Mouse (Mus musculus): ENCODE results near the gene Ppl.

The Ppl gene

DNA sequence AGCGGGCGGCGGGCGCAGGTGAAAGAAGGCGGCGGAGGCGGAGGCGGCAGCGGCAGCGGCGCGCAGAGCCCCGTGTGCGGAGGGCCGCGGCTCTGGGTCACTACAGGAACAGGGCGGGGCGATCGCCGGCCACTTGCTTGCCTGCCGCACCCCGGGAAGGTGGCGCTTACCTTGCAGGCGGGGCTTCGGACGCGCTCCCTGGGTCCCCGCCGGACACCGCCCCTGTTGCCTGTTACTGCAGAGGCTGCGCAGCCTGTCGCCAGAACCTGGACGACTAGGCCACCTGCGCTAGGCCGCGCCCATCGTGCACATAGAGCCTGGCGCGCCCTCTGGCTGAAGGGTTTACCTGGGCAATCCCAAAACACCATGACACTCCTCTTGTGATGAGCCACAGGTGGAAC is at the start of gene Ppl:
Ppl (minus strand) TSS at position 21 of the 401 bp plus-strand sequence.
- ATAC-seq (ENCODE audit: insufficient number of reproducible peaks, low FRiP score, low TSS enrichment): peak; percentile 37; the same call in 1 of the 2 replicates

GRCm38 (mm10) chr16:5172636-5173035 is 40.4 kb upstream of the Ppl start:
- ATAC-seq (ENCODE audit: insufficient number of reproducible peaks, low FRiP score, low TSS enrichment): no peak

GRCm38 (mm10) chr16:5168829-5169228 is 36.6 kb upstream of the Ppl start:
- 0 out of 2 replicates have a peak, but pooled peaks have one; percentile 31 for ATAC-seq (ENCODE audit: insufficient number of reproducible peaks, low FRiP score, low TSS enrichment)

GRCm38 (mm10) chr16:5168038-5168437 is 35.8 kb upstream of the Ppl start:
- ATAC-seq (ENCODE audit: insufficient number of reproducible peaks, low FRiP score, low TSS enrichment): no peak

DNA sequence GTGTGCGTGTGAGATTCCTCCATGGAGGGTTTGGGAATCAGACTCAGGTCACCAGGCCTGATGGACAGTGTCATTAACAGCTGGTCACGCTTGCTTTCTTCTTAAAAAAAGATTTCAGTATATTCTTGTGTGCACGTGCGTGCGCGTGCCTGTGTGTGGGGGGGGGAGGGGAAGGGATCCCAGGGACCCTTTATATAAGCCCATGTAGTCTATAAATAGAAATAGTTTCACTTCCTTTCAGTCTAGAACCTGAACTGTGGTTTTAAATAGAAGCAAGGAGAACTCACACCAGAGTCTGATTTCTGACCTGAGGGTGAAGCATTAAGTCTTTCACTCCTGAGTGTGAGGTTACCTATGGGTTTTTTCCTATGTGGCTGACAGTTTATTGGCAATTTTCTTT is 32.1 kb upstream of the Ppl start:
- no peak for ATAC-seq (ENCODE audit: insufficient number of reproducible peaks, low FRiP score, low TSS enrichment)

- ATAC-seq (ENCODE audit: insufficient number of reproducible peaks, low FRiP score, low TSS enrichment): no peak
Observed at GRCm38 (mm10) chr16:5159248-5159647, 27.0 kb upstream of the Ppl start.

DNA sequence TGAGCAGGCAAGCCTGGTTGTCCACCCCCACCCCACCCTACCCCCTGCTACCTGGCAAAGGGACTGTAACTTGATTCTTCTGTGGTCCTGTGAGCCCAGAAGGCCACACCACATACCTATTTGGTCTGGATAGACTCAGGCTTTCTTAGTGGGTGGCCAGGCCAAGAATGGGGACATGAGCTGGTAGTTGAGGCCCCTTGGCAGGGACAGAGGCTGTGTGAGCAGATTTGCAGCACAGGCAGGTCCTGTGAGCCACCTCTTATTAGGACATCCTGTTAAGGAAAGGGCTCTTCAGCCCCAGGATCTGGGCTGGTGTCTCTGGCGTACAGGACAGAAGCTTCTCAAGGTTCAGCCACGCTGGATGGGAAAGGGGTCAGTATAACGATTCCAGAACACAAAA is 24.9 kb upstream of the Ppl start:
- no peak for ATAC-seq (ENCODE audit: insufficient number of reproducible peaks, low FRiP score, low TSS enrichment)

DNA sequence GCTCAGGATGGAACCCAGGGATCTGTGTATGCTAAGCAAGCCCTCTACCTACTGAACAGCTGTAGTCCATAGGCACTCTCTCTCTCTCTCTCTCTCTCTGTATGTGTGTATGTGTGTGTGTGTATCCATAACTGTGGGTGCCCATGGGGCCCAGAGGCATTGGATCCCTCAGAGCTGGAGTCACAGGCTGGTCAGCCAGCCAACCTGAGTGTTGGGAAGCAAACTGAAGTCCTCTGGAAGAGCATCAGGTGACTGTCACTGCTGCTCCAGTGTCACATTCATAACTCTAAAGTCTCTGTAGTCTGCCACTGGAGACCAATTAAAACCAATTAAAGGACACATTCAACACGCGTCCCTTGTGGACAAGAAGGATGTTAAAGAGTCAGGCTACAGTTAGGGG is 24.3 kb upstream of the Ppl start:
- no peak for ATAC-seq (ENCODE audit: insufficient number of reproducible peaks, low FRiP score, low TSS enrichment)

- no peak for ATAC-seq (ENCODE audit: insufficient number of reproducible peaks, low FRiP score, low TSS enrichment)
Observed at GRCm38 (mm10) chr16:5155014-5155413, 22.8 kb upstream of the Ppl start.

GRCm38 (mm10) chr16:5153299-5154026 is 21.2 kb upstream of the Ppl start:
- no peak for ATAC-seq (ENCODE audit: insufficient number of reproducible peaks, low FRiP score, low TSS enrichment)

DNA sequence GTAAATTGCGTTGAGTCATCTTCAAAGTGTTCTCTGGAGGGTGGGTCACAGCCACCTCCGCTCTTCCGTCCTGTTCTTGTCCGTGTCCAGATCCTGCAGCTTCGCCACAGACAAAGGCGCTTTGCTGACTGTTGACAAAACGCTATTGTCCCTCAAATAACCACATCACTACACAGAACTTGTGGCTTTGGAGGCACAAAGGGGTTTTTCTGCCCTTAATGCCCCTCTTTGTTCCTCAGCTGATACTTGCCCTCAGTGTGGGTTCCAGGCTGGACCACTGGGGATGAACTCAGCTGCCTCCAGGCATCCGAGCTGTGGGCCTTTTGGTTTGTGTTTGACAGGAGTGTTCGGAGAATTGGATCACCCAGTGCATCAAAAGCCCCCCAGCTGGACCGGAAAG is 18.3 kb upstream of the Ppl start:
- ATAC-seq (ENCODE audit: insufficient number of reproducible peaks, low FRiP score, low TSS enrichment): no peak

DNA sequence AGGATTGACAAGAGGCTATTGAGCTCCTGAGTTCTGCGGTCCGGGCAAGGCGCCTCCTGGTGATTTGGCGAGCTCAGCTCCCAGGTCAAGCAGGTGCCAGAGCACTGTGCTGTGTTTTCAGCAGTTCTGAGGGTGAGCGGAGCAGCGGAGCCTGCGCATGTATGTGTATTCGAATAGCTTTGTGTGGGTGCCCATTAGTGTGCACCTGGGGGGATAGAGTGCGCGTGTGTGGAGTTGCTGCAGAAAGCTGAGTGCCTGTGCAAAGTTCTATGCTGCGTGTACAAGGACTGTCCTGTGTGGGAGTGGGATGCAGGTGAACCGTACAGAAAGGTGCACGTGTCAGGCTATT is 14.8 kb upstream of the Ppl start, which contains the start of gene Sec14l5:
Sec14l5 (plus strand) TSS at position 73 of the 349 bp plus-strand sequence.
- ATAC-seq (ENCODE audit: insufficient number of reproducible peaks, low FRiP score, low TSS enrichment): no peak

DNA sequence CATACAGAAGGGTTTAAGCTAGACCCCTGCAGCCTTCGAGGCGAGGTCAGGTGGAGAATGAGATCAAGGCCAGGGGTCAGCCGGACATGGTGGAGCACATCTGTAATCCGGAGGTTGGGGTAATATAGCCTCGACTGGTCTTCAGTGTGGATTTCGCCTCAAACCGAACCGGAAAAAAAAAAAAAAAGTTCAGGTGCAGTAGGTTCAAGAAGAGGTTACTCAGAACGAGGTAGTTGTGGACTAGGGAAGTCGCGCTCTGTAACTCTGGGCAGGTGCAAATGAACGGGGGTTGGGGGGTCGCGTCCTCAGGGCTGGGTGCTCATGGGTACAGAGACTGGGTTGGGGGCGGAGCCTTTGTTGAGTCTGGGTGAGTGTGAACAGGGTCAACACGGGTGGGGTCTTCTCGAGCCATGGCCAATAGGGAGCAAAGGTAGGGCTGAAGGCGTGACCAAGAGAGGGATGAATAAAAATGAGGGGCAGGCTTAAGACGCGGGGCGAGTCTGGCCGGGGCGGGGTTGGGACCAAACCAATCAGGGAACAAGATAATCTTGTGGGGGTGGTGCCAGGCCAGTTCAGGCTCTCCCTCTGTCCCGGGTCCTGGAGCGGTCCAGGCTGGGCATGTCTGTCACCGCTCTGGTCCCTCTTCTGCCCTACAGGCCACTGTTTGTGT is 14.3 kb upstream of the Ppl start:
- peak; percentile 73 for ATAC-seq (ENCODE audit: insufficient number of reproducible peaks, low FRiP score, low TSS enrichment)

DNA sequence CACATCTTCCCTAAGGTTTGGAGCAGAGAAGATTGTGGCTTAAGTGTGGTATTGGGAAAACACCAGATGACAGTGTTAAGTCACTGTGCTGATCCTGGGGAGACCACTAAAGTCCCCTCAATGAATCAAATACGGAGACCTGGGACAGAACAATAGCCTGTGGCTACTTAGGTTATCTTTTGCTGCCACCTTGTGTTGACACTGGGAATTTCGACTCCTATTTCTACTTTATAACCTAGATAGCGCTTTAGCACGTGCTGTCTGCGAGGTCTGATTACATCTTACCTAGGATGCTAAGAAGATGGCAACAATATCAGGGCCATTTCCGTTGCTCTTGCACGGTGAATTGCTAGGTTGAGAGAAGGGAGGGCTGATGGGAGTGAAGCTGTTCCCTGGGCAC is 13.3 kb upstream of the Ppl start:
- ATAC-seq (ENCODE audit: insufficient number of reproducible peaks, low FRiP score, low TSS enrichment): peak; percentile 64; the same call in 1 of the 2 replicates

- no peak for ATAC-seq (ENCODE audit: insufficient number of reproducible peaks, low FRiP score, low TSS enrichment)
Observed at GRCm38 (mm10) chr16:5139741-5140140, 7.5 kb upstream of the Ppl start.

GRCm38 (mm10) chr16:5137006-5137540 is 4.9 kb upstream of the Ppl start:
- ATAC-seq (ENCODE audit: insufficient number of reproducible peaks, low FRiP score, low TSS enrichment): no peak

- no peak for ATAC-seq (ENCODE audit: insufficient number of reproducible peaks, low FRiP score, low TSS enrichment)
Observed at GRCm38 (mm10) chr16:5136505-5136904, 4.3 kb upstream of the Ppl start.

GRCm38 (mm10) chr16:5135551-5136261 is 3.5 kb upstream of the Ppl start:
- ATAC-seq (ENCODE audit: insufficient number of reproducible peaks, low FRiP score, low TSS enrichment): no peak

DNA sequence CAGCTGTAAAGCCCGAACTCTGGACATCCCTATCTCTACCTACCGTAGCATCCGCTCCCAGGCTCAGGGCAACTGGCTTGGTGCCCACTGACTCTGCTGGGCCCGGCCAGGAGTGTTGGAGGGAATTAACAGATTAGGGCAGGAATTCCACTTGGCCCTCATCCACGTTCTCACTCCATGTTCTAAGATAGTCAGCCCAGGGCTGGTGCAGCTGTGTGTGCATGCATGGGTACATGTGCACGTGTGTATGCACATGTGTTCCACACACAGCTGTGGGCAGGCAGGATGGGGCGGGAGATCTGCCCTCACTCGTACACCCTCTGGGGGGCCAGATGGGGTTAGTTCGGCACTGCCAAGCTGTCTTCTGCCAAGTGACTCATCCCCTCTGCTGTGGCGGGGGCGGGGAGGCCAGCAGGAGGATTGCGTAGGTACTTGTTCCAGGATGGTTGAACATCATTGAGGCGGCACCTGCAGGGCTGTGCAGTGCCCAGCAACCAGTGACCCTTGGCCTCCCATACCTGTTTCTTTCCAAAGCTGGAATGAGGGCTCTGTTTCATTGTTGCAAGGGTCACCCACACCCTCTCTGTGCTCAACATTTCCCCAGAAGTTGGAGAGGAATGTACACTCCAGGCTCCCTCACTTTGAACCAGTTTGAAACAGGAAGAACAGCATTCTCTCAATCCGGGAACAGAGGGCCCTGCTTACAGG is 2.6 kb upstream of the Ppl start:
- ATAC-seq (ENCODE audit: insufficient number of reproducible peaks, low FRiP score, low TSS enrichment): peak; percentile 26; the same call in 1 of the 2 replicates

- no peak for ATAC-seq (ENCODE audit: insufficient number of reproducible peaks, low FRiP score, low TSS enrichment)
Observed at GRCm38 (mm10) chr16:5131251-5131922, 834 bp downstream of the Ppl start.
